Mouse (Mus musculus): ENCODE measurements at regions not wholly inside any gene's neighbourhood (a gene's known extent, or its start where the extent isn't known, plus 50 kb on each side); places are given as distances from the start of the nearest gene placed in this dataset.

- Histone ChIP-seq H3K4me1 (ENCODE audit: control insufficient read depth, insufficient read depth, low read length) (no peaks in the 10 kb centered on the region), H3K4me3 (ENCODE audit: insufficient read depth, low read depth, low read length) (no peak overlapping the region), H3K36me3 (ENCODE audit: control insufficient read depth, insufficient read depth, low read length) (no peaks in the 10 kb centered on the region), H3K79me2 (ENCODE audit: control insufficient read depth, insufficient read depth, low read length) (no peaks in the 10 kb centered on the region), H3K9ac (ENCODE audit: low read depth, low read length) (no peak overlapping the region), H3K27ac (replicated peaks; ENCODE audit: insufficient read depth, low read depth, low read length) (no peak overlapping the region), H3K27me3 (ENCODE audit: control insufficient read depth, insufficient read depth, low read length) (no peaks in the 10 kb centered on the region)
- TF ChIP-seq CTCF (IDR thresholded peaks at IDR 0.05; ENCODE audit: low read depth, low read length) (no peak), POLR2A (IDR thresholded peaks at IDR 0.05; ENCODE audit: extremely low read depth, insufficient read depth, low read length) (no peak)
- DNase-seq (ENCODE audit: extremely low read depth, low read depth, low spot score) = no peak
- WGBS = 74% methylated on average over 2 of the region's 2 CpGs
These were observed 595.3 kb downstream of the Lmo4 start for GRCm38 (mm10) chr3:143609673-143610072.

GRCm38 (mm10) chr3:143599120-143599519, 605.9 kb downstream of the Lmo4 start:
- peak; percentile 3 for DNase-seq (ENCODE audit: extremely low read depth, low read depth, low spot score)

GRCm38 (mm10) chr3:143596949-143597593, 607.9 kb downstream of the Lmo4 start:
- no peak for DNase-seq (ENCODE audit: extremely low read depth, low read depth, low spot score)
- 51% methylated on average over 11 of the region's 11 CpGs for WGBS
- Histone ChIP-seq H3K4me3 (ENCODE audit: insufficient read depth, low read depth, low read length) (no peak overlapping the region), H3K27ac (replicated peaks; ENCODE audit: insufficient read depth, low read depth, low read length) (no peak overlapping the region), H3K27me3 (ENCODE audit: control insufficient read depth, insufficient read depth, low read length) (no peaks in the 10 kb centered on the region), H3K36me3 (ENCODE audit: control insufficient read depth, insufficient read depth, low read length) (no peaks in the 10 kb centered on the region), H3K4me1 (ENCODE audit: control insufficient read depth, insufficient read depth, low read length) (no peaks in the 10 kb centered on the region), H3K9ac (ENCODE audit: low read depth, low read length) (no peak overlapping the region), H3K79me2 (ENCODE audit: control insufficient read depth, insufficient read depth, low read length) (no peaks in the 10 kb centered on the region)
- TF ChIP-seq CTCF (IDR thresholded peaks at IDR 0.05; ENCODE audit: low read depth, low read length) = no peak
- no peak for TF ChIP-seq POLR2A (IDR thresholded peaks at IDR 0.05; ENCODE audit: extremely low read depth, insufficient read depth, low read length)

More at GRCm38 (mm10) chr3:143599120-143599519, 605.9 kb downstream of the Lmo4 start:
- Histone ChIP-seq H3K27ac (replicated peaks; ENCODE audit: insufficient read depth, low read depth, low read length) (no peak overlapping the region), H3K4me1 (ENCODE audit: control insufficient read depth, insufficient read depth, low read length) (no peaks in the 10 kb centered on the region), H3K9ac (ENCODE audit: low read depth, low read length) (no peak overlapping the region), H3K27me3 (ENCODE audit: control insufficient read depth, insufficient read depth, low read length) (no peaks in the 10 kb centered on the region), H3K36me3 (ENCODE audit: control insufficient read depth, insufficient read depth, low read length) (no peaks in the 10 kb centered on the region), H3K4me3 (ENCODE audit: insufficient read depth, low read depth, low read length) (no peak overlapping the region), H3K79me2 (ENCODE audit: control insufficient read depth, insufficient read depth, low read length) (no peaks in the 10 kb centered on the region)
- WGBS = 23% methylated on average over 2 of the region's 2 CpGs
- TF ChIP-seq POLR2A (IDR thresholded peaks at IDR 0.05; ENCODE audit: extremely low read depth, insufficient read depth, low read length) = no peak
- peak; percentile 46; the same call in 1 of the 2 replicates for TF ChIP-seq CTCF (IDR thresholded peaks at IDR 0.05; ENCODE audit: low read depth, low read length)

GRCm38 (mm10) chr3:143596011-143596683, 608.9 kb downstream of the Lmo4 start:
- no peak for TF ChIP-seq POLR2A (IDR thresholded peaks at IDR 0.05; ENCODE audit: extremely low read depth, insufficient read depth, low read length)
- no peak for TF ChIP-seq CTCF (IDR thresholded peaks at IDR 0.05; ENCODE audit: low read depth, low read length)
- Histone ChIP-seq H3K9ac (ENCODE audit: low read depth, low read length) (no peak overlapping the region), H3K79me2 (ENCODE audit: control insufficient read depth, insufficient read depth, low read length) (no peaks in the 10 kb centered on the region), H3K27me3 (ENCODE audit: control insufficient read depth, insufficient read depth, low read length) (no peaks in the 10 kb centered on the region), H3K4me1 (ENCODE audit: control insufficient read depth, insufficient read depth, low read length) (no peaks in the 10 kb centered on the region), H3K4me3 (ENCODE audit: insufficient read depth, low read depth, low read length) (no peak overlapping the region), H3K36me3 (ENCODE audit: control insufficient read depth, insufficient read depth, low read length) (no peaks in the 10 kb centered on the region), H3K27ac (replicated peaks; ENCODE audit: insufficient read depth, low read depth, low read length) (no peak overlapping the region)
- DNase-seq (ENCODE audit: extremely low read depth, low read depth, low spot score) = no peak
- 82% methylated on average over 5 of the region's 5 CpGs for WGBS

- WGBS = 82% methylated on average over 2 of the region's 2 CpGs
- Histone ChIP-seq H3K27me3 (ENCODE audit: control insufficient read depth, insufficient read depth, low read length) (no peaks in the 10 kb centered on the region), H3K4me1 (ENCODE audit: control insufficient read depth, insufficient read depth, low read length) (no peaks in the 10 kb centered on the region), H3K79me2 (ENCODE audit: control insufficient read depth, insufficient read depth, low read length) (no peaks in the 10 kb centered on the region), H3K36me3 (ENCODE audit: control insufficient read depth, insufficient read depth, low read length) (no peaks in the 10 kb centered on the region), H3K27ac (replicated peaks; ENCODE audit: insufficient read depth, low read depth, low read length) (no peak overlapping the region), H3K9ac (ENCODE audit: low read depth, low read length) (no peak overlapping the region), H3K4me3 (ENCODE audit: insufficient read depth, low read depth, low read length) (no peak overlapping the region)
- no peak for DNase-seq (ENCODE audit: extremely low read depth, low read depth, low spot score)
- TF ChIP-seq POLR2A (IDR thresholded peaks at IDR 0.05; ENCODE audit: extremely low read depth, insufficient read depth, low read length) (no peak), CTCF (IDR thresholded peaks at IDR 0.05; ENCODE audit: low read depth, low read length) (no peak)
These were observed 609.9 kb downstream of the Lmo4 start for GRCm38 (mm10) chr3:143595081-143595480.

GRCm38 (mm10) chr3:143594676-143595075, 610.3 kb downstream of the Lmo4 start:
- Histone ChIP-seq H3K4me1 (ENCODE audit: control insufficient read depth, insufficient read depth, low read length) (no peaks in the 10 kb centered on the region), H3K27ac (replicated peaks; ENCODE audit: insufficient read depth, low read depth, low read length) (no peak overlapping the region), H3K9ac (ENCODE audit: low read depth, low read length) (no peak overlapping the region), H3K4me3 (ENCODE audit: insufficient read depth, low read depth, low read length) (no peak overlapping the region), H3K36me3 (ENCODE audit: control insufficient read depth, insufficient read depth, low read length) (no peaks in the 10 kb centered on the region), H3K79me2 (ENCODE audit: control insufficient read depth, insufficient read depth, low read length) (no peaks in the 10 kb centered on the region), H3K27me3 (ENCODE audit: control insufficient read depth, insufficient read depth, low read length) (no peaks in the 10 kb centered on the region)
- no peak for TF ChIP-seq CTCF (IDR thresholded peaks at IDR 0.05; ENCODE audit: low read depth, low read length)
- TF ChIP-seq POLR2A (IDR thresholded peaks at IDR 0.05; ENCODE audit: extremely low read depth, insufficient read depth, low read length) = no peak
- no peak for DNase-seq (ENCODE audit: extremely low read depth, low read depth, low spot score)
- WGBS = 70% methylated on average over 7 of the region's 7 CpGs

Data from liver, adult 2 months (tissue).